Mouse (Mus musculus) midbrain, embryonic 13.5 days (tissue): ENCODE data around the gene Zmym3. TPM values are rescaled to one million over a fixed set of nuclear protein-coding genes. Genes with fewer than 3 reads are reported as not detected.
"Not testable (repeated sequence)": the region's sequence is repeated elsewhere in the genome, so short reads cannot be mapped to it uniquely, and the experiment has no call there.

Experiments
- ATAC-seq: fragments of 200-750 bp; cut with Nextera tagmentation; 2 replicates; pipeline ENCODE4 v1.8.0; 2017; ENCODE audit warnings: mild to moderate bottlenecking, moderate TSS enrichment, moderate library complexity
- H3K27ac ChIP-seq: fragments of 300-500 bp; sonication (generic); 2 replicates; pipeline ENCODE4 v1.5.1; 2015; ENCODE audit warnings: inconsistent platforms, mild to moderate bottlenecking, moderate library complexity
- H3K27me3 ChIP-seq: fragments of 300-500 bp; sonication (generic); 2 replicates; pipeline ENCODE4 v1.6.1; 2015; ENCODE audit warnings: mild to moderate bottlenecking, inconsistent platforms
- H3K36me3 ChIP-seq: fragments of 300-500 bp; sonication (generic); 2 replicates; pipeline ENCODE4 v1.6.1; 2015; ENCODE audit warnings: mild to moderate bottlenecking, inconsistent platforms
- H3K4me1 ChIP-seq: fragments of 300-500 bp; sonication (generic); replicated peaks from 2 replicates; pipeline ENCODE4 v1.6.1; 2015; ENCODE audit warnings: inconsistent platforms
- H3K4me2 ChIP-seq: fragments of 300-500 bp; sonication (generic); replicated peaks from 2 replicates; pipeline ENCODE4 v1.6.1; 2015; ENCODE audit warnings: moderate library complexity, mild to moderate bottlenecking, inconsistent platforms
- H3K4me3 ChIP-seq: fragments of 300-500 bp; sonication (generic); replicated peaks from 2 replicates; pipeline ENCODE4 v1.5.1; 2015; ENCODE audit warnings: mild to moderate bottlenecking, inconsistent platforms
- H3K9ac ChIP-seq: fragments of 300-500 bp; sonication (generic); replicated peaks from 2 replicates; pipeline ENCODE4 v1.6.1; 2015; ENCODE audit warnings: mild to moderate bottlenecking, inconsistent platforms
- H3K9me3 ChIP-seq: fragments of 300-500 bp; sonication (generic); 2 replicates; pipeline ENCODE4 v1.6.1; 2016; ENCODE audit warnings: mild to moderate bottlenecking, inconsistent platforms
- WGBS: fragments of 180-500 bp; shearing (Covaris S2); methylation state at CpG from one replicate; pipeline ENCODE4 v1.1.7; 2015; 5-methylcytosine and 5-hydroxymethylcytosine counted together
- polyA plus RNA-seq: library from polyadenylated mRNA; unstranded; fragments of >200 nt; fragmentation: Nextera tagmentation; extraction: Ambion mirVana; gene quantifications from 2 replicates; pipeline ENCODE4 v1.2.1, GENCODE M21; 2015

Zmym3 gene
- polyA plus RNA-seq, 1 experiment from 2014 or later = 60.3 TPM

DNA sequence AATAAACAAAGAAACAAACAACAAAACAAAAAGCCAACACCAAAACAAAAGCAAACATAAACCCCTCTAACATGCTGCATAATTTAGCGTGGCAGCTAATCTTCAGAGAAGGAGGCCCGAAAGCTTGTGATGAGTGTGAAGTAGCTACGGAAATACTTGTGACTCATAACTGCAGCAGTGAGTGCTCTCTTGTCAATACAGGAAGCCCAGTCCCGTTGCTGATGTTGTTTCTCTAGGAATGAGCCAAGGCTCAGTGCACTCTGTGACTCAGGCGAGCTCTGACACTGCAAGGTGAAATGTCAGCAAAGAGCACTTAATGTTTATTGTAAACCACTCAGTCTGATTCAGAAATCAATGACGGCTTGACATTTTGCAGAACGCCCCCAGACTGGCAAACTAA lies 51.6 kb downstream of the Zmym3 start:
- H3K4me3 ChIP-seq = no peak overlapping the region
- 66% methylated on average over 7 of the region's 7 CpGs for WGBS
- no peak for ATAC-seq
- no peaks in the 10 kb centered on the region for H3K36me3 ChIP-seq
- H3K4me2 ChIP-seq = no peak overlapping the region
- H3K27me3 ChIP-seq = no peaks in the 10 kb centered on the region
- H3K9ac ChIP-seq = no peak overlapping the region
- H3K4me1 ChIP-seq = no peaks in the 10 kb centered on the region
- H3K27ac ChIP-seq = no peak overlapping the region
- H3K9me3 ChIP-seq = no peaks in the 10 kb centered on the region

DNA sequence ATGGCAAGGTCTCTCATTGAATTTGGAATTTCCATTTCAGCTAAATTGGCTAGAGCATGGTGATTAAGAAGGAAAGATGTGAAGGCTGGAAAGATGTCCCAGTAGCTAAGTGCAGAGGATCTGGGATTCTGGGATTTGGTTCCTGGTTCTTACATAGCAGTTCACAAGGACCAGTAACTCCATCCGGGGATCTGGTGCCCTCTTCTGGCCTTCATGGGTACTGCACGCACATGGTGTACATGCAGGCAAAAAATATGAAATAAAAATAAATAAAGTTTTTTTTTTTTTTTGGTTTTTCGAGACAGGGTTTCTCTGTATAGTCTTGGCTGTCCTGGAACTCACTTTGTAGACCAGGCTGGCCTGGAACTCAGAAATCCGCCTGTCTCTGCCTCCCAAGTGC lies 61.7 kb downstream of the Zmym3 start:
- 58% methylated on average over 4 of the region's 4 CpGs for WGBS
- not testable (repeated sequence) for H3K9me3 ChIP-seq, H3K4me3 ChIP-seq, H3K4me2 ChIP-seq, H3K9ac ChIP-seq, H3K4me1 ChIP-seq, H3K36me3 ChIP-seq, H3K27me3 ChIP-seq, ATAC-seq, H3K27ac ChIP-seq

Other genes with a start within 250 kb of the Zmym3 start
- 53.3 and 55.8 TPM in 2 replicates for gene Snx12, start 198.3 kb downstream of the Zmym3 start, polyA plus RNA-seq
- 0.86 and 1.1 TPM in 2 replicates for gene Foxo4, start 166.3 kb downstream of the Zmym3 start, polyA plus RNA-seq
- gene Gm614, start 156.9 kb downstream of the Zmym3 start, polyA plus RNA-seq = not detected in 2 replicates
- gene Il2rg, start 152.6 kb downstream of the Zmym3 start, polyA plus RNA-seq = 4.1 and 5.2 TPM in 2 replicates
- not detected in 2 replicates for gene Gm20489, start 151.8 kb downstream of the Zmym3 start, polyA plus RNA-seq
- 25.6 and 33.9 TPM in 2 replicates for gene Med12, start 146.8 kb downstream of the Zmym3 start, polyA plus RNA-seq
- 55.1 and 56.6 TPM in 2 replicates for gene Nlgn3, start 121.7 kb downstream of the Zmym3 start, polyA plus RNA-seq
- gene Gjb1, start 44.5 kb downstream of the Zmym3 start, polyA plus RNA-seq = 0.47 and 0.48 TPM in 2 replicates
- 483 and 484 TPM in 2 replicates for gene Nono, start 8.5 kb upstream of the Zmym3 start, polyA plus RNA-seq
- gene Itgb1bp2, start 28.2 kb upstream of the Zmym3 start, polyA plus RNA-seq = 2.8 TPM in 2 replicates
- 18.6 and 19.7 TPM in 2 replicates for gene Taf1, start 111.9 kb upstream of the Zmym3 start, polyA plus RNA-seq
- 215 and 233 TPM in 2 replicates for gene Ogt, start 219.2 kb upstream of the Zmym3 start, polyA plus RNA-seq